Mouse (Mus musculus): ENCODE data around the gene Sh3gl1.
A peak's percentile ranks its signal among the peaks of the same experiment; 100 is the strongest.

DNA sequence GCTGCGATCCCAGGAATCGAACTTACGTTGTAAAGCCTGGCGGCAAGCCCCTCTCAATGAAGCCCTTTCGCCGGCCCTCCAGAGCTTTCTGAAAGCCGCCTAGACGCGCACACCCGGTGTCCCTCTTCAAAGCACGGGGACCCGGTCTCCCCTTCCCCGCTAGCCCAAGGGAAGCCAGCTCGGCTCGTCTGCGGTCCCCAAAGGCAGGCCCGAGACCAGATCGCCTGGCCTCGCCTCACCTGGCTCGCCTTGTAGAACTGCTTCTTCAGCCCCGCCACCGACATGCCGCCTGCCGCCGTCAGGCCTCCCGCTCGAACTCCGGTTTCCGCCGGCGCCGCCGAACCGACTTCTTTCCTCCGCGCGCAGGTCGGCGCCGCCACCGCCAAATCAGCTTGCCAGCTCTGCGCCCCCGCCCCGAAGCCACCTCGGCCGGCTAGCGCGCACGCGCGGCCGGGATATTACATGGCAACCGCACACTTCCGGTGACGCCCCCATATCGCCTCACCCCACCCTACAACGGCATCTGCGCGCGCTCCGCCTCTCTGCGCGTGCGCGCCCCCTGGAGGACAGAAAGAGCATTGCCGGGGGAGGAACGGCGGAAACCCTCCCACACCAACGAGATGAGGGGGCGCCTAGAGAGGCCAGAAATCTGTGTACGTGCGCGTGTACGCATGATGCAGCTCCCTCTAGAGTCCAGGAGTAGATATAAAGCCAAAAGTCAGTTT is at the start of gene Sh3gl1:
- TF ChIP-seq CTCF (conservative IDR thresholded peaks at IDR 0.05; ENCODE audit: low read length) (peak; percentile 96), NANOG (IDR thresholded peaks at IDR 0.05; ENCODE audit: borderline replicate concordance, low read length) (no peak), POU5F1 (IDR thresholded peaks at IDR 0.05; ENCODE audit: borderline replicate concordance, low read length) (no peak)
